Mouse (Mus musculus) intestine, embryonic 14.5 days (tissue): ENCODE data around the gene Pecr. TPM values are rescaled to one million over a fixed set of nuclear protein-coding genes. Genes with fewer than 3 reads are reported as not detected.

ENCODE experiments used
- ATAC-seq: fragments of 200-750 bp; cut with Nextera tagmentation; replicated peaks from 2 replicates; pipeline ENCODE4 v1.8.0; 2017; ENCODE audit warnings: low read depth, moderate number of reproducible peaks, moderate TSS enrichment, moderate library complexity; ENCODE audit not compliant: low FRiP score, low TSS enrichment
- DNase-seq: peaks from one replicate; pipeline ENCODE4 v3.0.0-alpha.2; 2018; ENCODE audit warnings: low spot score
- H3K27ac ChIP-seq: fragments of 300-500 bp; sonication (generic); 2 replicates; pipeline ENCODE4 v1.5.1; 2014; ENCODE audit warnings: low read depth, mild to moderate bottlenecking, control low read depth
- H3K27me3 ChIP-seq: fragments of 300-500 bp; sonication (generic); replicated peaks from 2 replicates; pipeline ENCODE4 v1.6.1; 2014; ENCODE audit warnings: low read length, control low read depth; ENCODE audit not compliant: control insufficient read depth, insufficient read depth
- H3K36me3 ChIP-seq: fragments of 300-500 bp; sonication (generic); 2 replicates; pipeline ENCODE4 v1.6.1; 2014; ENCODE audit warnings: low read length, control low read depth; ENCODE audit not compliant: control insufficient read depth, insufficient read depth
- H3K4me1 ChIP-seq: fragments of 300-500 bp; sonication (generic); replicated peaks from 2 replicates; pipeline ENCODE4 v1.6.1; 2014; ENCODE audit warnings: low read length, control low read depth, mixed read lengths; ENCODE audit not compliant: control insufficient read depth, insufficient read depth
- H3K4me2 ChIP-seq: fragments of 300-500 bp; sonication (generic); 2 replicates; pipeline ENCODE4 v1.6.1; 2014; ENCODE audit warnings: low read length
- H3K4me3 ChIP-seq: fragments of 300-500 bp; sonication (generic); 2 replicates; pipeline ENCODE4 v1.5.1; 2014; ENCODE audit warnings: low read depth, low read length, control low read depth, mixed read lengths
- H3K9ac ChIP-seq: fragments of 300-500 bp; sonication (generic); 2 replicates; pipeline ENCODE4 v1.6.1; 2014; ENCODE audit warnings: mild to moderate bottlenecking, low read length
- H3K9me3 ChIP-seq: fragments of 300-500 bp; sonication (generic); 2 replicates; pipeline ENCODE4 v1.6.1; 2016; ENCODE audit warnings: low read length, control low read depth; ENCODE audit not compliant: control insufficient read depth
- WGBS: fragments of 180-500 bp; shearing (Covaris S2); extraction: QIAGEN DNeasy Blood & Tissue Kit; methylation state at CpG from one replicate; pipeline ENCODE4 v1.1.7; 2014; 5-methylcytosine and 5-hydroxymethylcytosine counted together
- polyA plus RNA-seq: library from polyadenylated mRNA; unstranded; fragments of >200 nt; fragmentation: Nextera tagmentation; extraction: Ambion mirVana; gene quantifications from 2 replicates; pipeline ENCODE4 v1.2.1, GENCODE M21; 2014

Gene Pecr
- polyA plus RNA-seq, 1 experiment from 2014 or later, result 46.1 TPM

GRCm38 (mm10) chr1:72220008-72220407 is 64.1 kb downstream of the Pecr start:
- no peaks in the 10 kb centered on the region for H3K27me3 ChIP-seq
- no peak for ATAC-seq
- no peaks in the 10 kb centered on the region for H3K9me3 ChIP-seq
- H3K27ac ChIP-seq, result no peak overlapping the region
- 33% methylated on average over 4 of the region's 4 CpGs for whole genome bisulfite sequencing
- no peak for DNase-seq
- no peak overlapping the region for H3K4me2 ChIP-seq
- H3K4me1 ChIP-seq, result no peaks in the 10 kb centered on the region
- no peaks in the 10 kb centered on the region for H3K36me3 ChIP-seq
- no peak overlapping the region for H3K9ac ChIP-seq
- H3K4me3 ChIP-seq, result no peak overlapping the region

GRCm38 (mm10) chr1:72219116-72219515 is 65.0 kb downstream of the Pecr start:
- Histone ChIP-seq H3K27me3 (no peaks in the 10 kb centered on the region), H3K4me2 (no peak overlapping the region), H3K27ac (no peak overlapping the region), H3K9me3 (no peaks in the 10 kb centered on the region), H3K4me1 (no peaks in the 10 kb centered on the region), H3K9ac (no peak overlapping the region), H3K4me3 (no peak overlapping the region), H3K36me3 (no peaks in the 10 kb centered on the region)
- WGBS, result 15% methylated on average over 2 of the region's 2 CpGs
- ATAC-seq (no peak), DNase-seq (no peak)

GRCm38 (mm10) chr1:72218626-72219025 is 65.5 kb downstream of the Pecr start:
- 33% methylated on average over 2 of the region's 2 CpGs for WGBS
- Histone ChIP-seq H3K9ac (no peak overlapping the region), H3K36me3 (no peaks in the 10 kb centered on the region), H3K27ac (no peak overlapping the region), H3K4me2 (no peak overlapping the region), H3K4me1 (no peaks in the 10 kb centered on the region), H3K9me3 (no peaks in the 10 kb centered on the region), H3K27me3 (no peaks in the 10 kb centered on the region), H3K4me3 (no peak overlapping the region)
- DNase-seq (no peak), ATAC-seq (no peak)

GRCm38 (mm10) chr1:72216761-72217160 is 67.4 kb downstream of the Pecr start:
- WGBS, result 86% methylated on average over 7 of the region's 7 CpGs
- H3K9me3 ChIP-seq, result no peaks in the 10 kb centered on the region
- peaks cover 4% of the 10 kb centered on the region; the same call in 1 of the 2 replicates for H3K4me1 ChIP-seq
- no peaks in the 10 kb centered on the region for H3K27me3 ChIP-seq
- no peaks in the 10 kb centered on the region for H3K36me3 ChIP-seq
- H3K27ac ChIP-seq, result no peak overlapping the region
- no peak overlapping the region for H3K4me3 ChIP-seq
- ATAC-seq, result no peak
- H3K9ac ChIP-seq, result no peak overlapping the region
- no peak for DNase-seq
- H3K4me2 ChIP-seq, result no peak overlapping the region

- peaks cover 4% of the 10 kb centered on the region; the same call in 1 of the 2 replicates for H3K4me1 ChIP-seq
- DNase-seq (no peak), ATAC-seq (no peak)
- H3K4me3 ChIP-seq, result no peak overlapping the region
- no peaks in the 10 kb centered on the region for H3K9me3 ChIP-seq
- WGBS, result 63% methylated on average over 4 of the region's 4 CpGs
- H3K27me3 ChIP-seq, result no peaks in the 10 kb centered on the region; the same call in 1 of the 2 replicates
- no peak overlapping the region for H3K4me2 ChIP-seq
- H3K36me3 ChIP-seq, result no peaks in the 10 kb centered on the region
- no peak overlapping the region for H3K9ac ChIP-seq
- H3K27ac ChIP-seq, result no peak overlapping the region
Measured at GRCm38 (mm10) chr1:72215174-72215573, 68.9 kb downstream of the Pecr start.

- ATAC-seq, result no peak
- Histone ChIP-seq H3K27ac (no peak overlapping the region), H3K4me3 (no peak overlapping the region), H3K27me3 (no peaks in the 10 kb centered on the region; the same call in 1 of the 2 replicates), H3K4me2 (no peak overlapping the region), H3K4me1 (peaks cover 4% of the 10 kb centered on the region; the same call in 1 of the 2 replicates), H3K36me3 (no peaks in the 10 kb centered on the region), H3K9me3 (no peaks in the 10 kb centered on the region), H3K9ac (no peak overlapping the region)
- DNase-seq, result no peak
- WGBS, result 65% methylated on average over 7 of the region's 7 CpGs
Measured at GRCm38 (mm10) chr1:72214470-72214961, 69.6 kb downstream of the Pecr start.

- Histone ChIP-seq H3K9me3 (no peaks in the 10 kb centered on the region), H3K4me2 (no peak overlapping the region), H3K9ac (no peak overlapping the region), H3K4me1 (peaks cover 4% of the 10 kb centered on the region; the same call in 1 of the 2 replicates), H3K4me3 (no peak overlapping the region), H3K27me3 (no peaks in the 10 kb centered on the region; the same call in 1 of the 2 replicates), H3K36me3 (no peaks in the 10 kb centered on the region), H3K27ac (no peak overlapping the region)
- ATAC-seq (no peak), DNase-seq (no peak)
- WGBS, result 93% methylated on average over 3 of the region's 3 CpGs
Measured at GRCm38 (mm10) chr1:72213954-72214353, 70.2 kb downstream of the Pecr start.

GRCm38 (mm10) chr1:72211701-72212699 is 72.1 kb downstream of the Pecr start, which contains the start of gene Mreg:
Gene Mreg, minus strand, starts transcription at chr1:72212307.
- Histone ChIP-seq H3K4me2 (peak within 1 kb of the TSS; percentile 91), H3K4me3 (peak within 1 kb of the TSS; percentile 70), H3K27ac (peak within 1 kb of the TSS; percentile 23; the same call in 1 of the 2 replicates), H3K36me3 (no peaks in the 10 kb centered on the region), H3K27me3 (no peaks in the 10 kb centered on the region; the same call in 1 of the 2 replicates), H3K9ac (peak within 1 kb of the TSS; percentile 57), H3K9me3 (no peaks in the 10 kb centered on the region), H3K4me1 (peaks cover 4% of the 10 kb centered on the region; the same call in 1 of the 2 replicates)
- DNase-seq, result peak; percentile 87
- peak; percentile 71 for ATAC-seq
- under 1% methylated on average over 77 of the region's 89 CpGs for WGBS
